In genomic region chr12:4476291-4476831, GRCm38 (mm10) we compare ENCODE assay signal across 8 mouse cellular contexts. TPM values are rescaled to one million over a fixed set of nuclear protein-coding genes. Genes with fewer than 3 reads are reported as not detected.
DNase-seq lines count a peak whose midpoint lies in the region; ATAC-seq and TF ChIP-seq lines count a peak whose summit lies in the region.

No protein-coding gene starts in this region.

- H3K36me3 ChIP-seq in kidney, adult 2 months (ENCODE audit: control insufficient read depth, insufficient read depth, low read length), result no peaks in the 10 kb centered on the region
- no peaks in the 10 kb centered on the region for H3K36me3 ChIP-seq in liver, embryonic 12.5 days
- no peaks in the 10 kb centered on the region for H3K36me3 ChIP-seq in splenic B cell, adult 2 months (ENCODE audit: control insufficient read depth, insufficient read depth, low read length, poor library complexity, severe bottlenecking)

- no peak for TF ChIP-seq POLR2A in kidney, adult 2 months (IDR thresholded peaks at IDR 0.05; ENCODE audit: low read depth, low read length)

- 7% methylated on average over 72 of the region's 73 CpGs for WGBS in kidney, adult 2 months
- 4% methylated on average over 43 of the region's 73 CpGs for WGBS in liver, embryonic 12.5 days (ENCODE audit: insufficient replicate concordance)

- peak; percentile 97 for DNase-seq in heart, adult 11 months
- DNase-seq in heart, adult 8-10 months (ENCODE audit: low spot score), result no peak
- DNase-seq in embryo, embryonic 11 days, result peak; percentile 76
- DNase-seq in heart, adult 18-20 months, result peak; percentile 56 to 66
- peak; percentile 52 for DNase-seq in kidney, adult 2 months
- peak; percentile 20 to 40 for DNase-seq in natural killer cell, adult 2 months (ENCODE audit: low spot score in 2 of 2)
- DNase-seq in splenic B cell, adult 2 months (ENCODE audit: low read depth, low spot score), result peak; percentile 53

- peak; percentile 67 for ATAC-seq in liver, embryonic 12.5 days

- H3K4me3 ChIP-seq in kidney, adult 2 months (ENCODE audit: insufficient read depth, low read depth, low read length), result peak overlapping the region; percentile 91
- peak overlapping the region; percentile 85 for H3K4me3 ChIP-seq in liver, embryonic 12.5 days

- H3K9ac ChIP-seq in liver, embryonic 12.5 days, result peak overlapping the region; percentile 79

- H3K9me3 ChIP-seq in liver, embryonic 12.5 days (replicated peaks), result no peaks in the 10 kb centered on the region

- peaks cover 6% of the 10 kb centered on the region; the same call in 1 of the 2 replicates for H3K4me1 ChIP-seq in kidney, adult 2 months (ENCODE audit: control insufficient read depth, insufficient read depth, low read length)
- peaks cover 18% of the 10 kb centered on the region for H3K4me1 ChIP-seq in liver, embryonic 12.5 days

- peak overlapping the region; percentile 92 for H3K27ac ChIP-seq in kidney, adult 2 months (ENCODE audit: insufficient read depth, low read depth, low read length)
- H3K27ac ChIP-seq in liver, embryonic 12.5 days, result peak overlapping the region; percentile 39; the same call in 1 of the 2 replicates

- TF ChIP-seq CTCF in kidney, adult 2 months (conservative IDR thresholded peaks at IDR 0.05; ENCODE audit: insufficient read depth, insufficient read length, low read depth, low read length), result no peak

- no peaks in the 10 kb centered on the region for H3K27me3 ChIP-seq in kidney, adult 2 months (replicated peaks; ENCODE audit: control insufficient read depth, insufficient read depth, low read length)
- peaks cover 67% of the 10 kb centered on the region for H3K27me3 ChIP-seq in liver, embryonic 12.5 days (replicated peaks)
- H3K27me3 ChIP-seq in splenic B cell, adult 2 months (ENCODE audit: control insufficient read depth, insufficient read depth, low read length, poor library complexity, severe bottlenecking), result no peaks in the 10 kb centered on the region

- H3K4me2 ChIP-seq in liver, embryonic 12.5 days, result peak overlapping the region; percentile 99

RNA-seq across cellular contexts. Expression of gene Ncoa1, which starts 0.6 kb away (rescaled TPM):
- total RNA-seq in heart, adult 8-10 months (2022), result 10 to 100 TPM; 28.7 to 31.0 (median 29.4) TPM
- total RNA-seq in heart, adult 18-20 months (2021), result 10 to 100 TPM; 28.9 to 29.0 TPM
- 20.1 and 27.6 TPM in 2 replicates for polyA plus RNA-seq in kidney, adult 2 months (2012; rRNA removed)
- polyA plus RNA-seq in liver, embryonic 12.5 days (2016; fragmentation: Nextera tagmentation; extraction: Ambion mirVana), result 1.9 and 2.3 TPM in 2 replicates
